Mouse (Mus musculus): ENCODE results near the gene Oscar.

Oscar gene

DNA sequence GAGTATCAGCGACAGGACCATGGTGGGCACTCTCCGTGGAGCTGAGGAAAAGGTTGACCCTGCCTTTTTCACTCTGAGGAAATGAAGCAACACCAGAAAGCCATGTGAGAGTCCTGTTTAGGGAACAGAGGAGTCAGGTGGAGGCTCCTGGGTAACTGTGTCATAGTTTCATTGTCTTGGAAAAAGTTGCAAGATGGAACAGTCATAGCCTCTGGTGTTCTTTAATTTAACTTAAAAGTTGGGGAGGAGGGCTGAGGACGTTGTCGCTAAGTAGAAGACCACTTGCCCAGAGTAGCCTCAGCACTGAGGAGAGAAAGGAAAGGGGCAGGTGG is at the start of gene Oscar:
Gene Oscar (minus strand): TSS at position 101 of the 332 bp plus-strand sequence.
- DNase-seq = no peak

DNA sequence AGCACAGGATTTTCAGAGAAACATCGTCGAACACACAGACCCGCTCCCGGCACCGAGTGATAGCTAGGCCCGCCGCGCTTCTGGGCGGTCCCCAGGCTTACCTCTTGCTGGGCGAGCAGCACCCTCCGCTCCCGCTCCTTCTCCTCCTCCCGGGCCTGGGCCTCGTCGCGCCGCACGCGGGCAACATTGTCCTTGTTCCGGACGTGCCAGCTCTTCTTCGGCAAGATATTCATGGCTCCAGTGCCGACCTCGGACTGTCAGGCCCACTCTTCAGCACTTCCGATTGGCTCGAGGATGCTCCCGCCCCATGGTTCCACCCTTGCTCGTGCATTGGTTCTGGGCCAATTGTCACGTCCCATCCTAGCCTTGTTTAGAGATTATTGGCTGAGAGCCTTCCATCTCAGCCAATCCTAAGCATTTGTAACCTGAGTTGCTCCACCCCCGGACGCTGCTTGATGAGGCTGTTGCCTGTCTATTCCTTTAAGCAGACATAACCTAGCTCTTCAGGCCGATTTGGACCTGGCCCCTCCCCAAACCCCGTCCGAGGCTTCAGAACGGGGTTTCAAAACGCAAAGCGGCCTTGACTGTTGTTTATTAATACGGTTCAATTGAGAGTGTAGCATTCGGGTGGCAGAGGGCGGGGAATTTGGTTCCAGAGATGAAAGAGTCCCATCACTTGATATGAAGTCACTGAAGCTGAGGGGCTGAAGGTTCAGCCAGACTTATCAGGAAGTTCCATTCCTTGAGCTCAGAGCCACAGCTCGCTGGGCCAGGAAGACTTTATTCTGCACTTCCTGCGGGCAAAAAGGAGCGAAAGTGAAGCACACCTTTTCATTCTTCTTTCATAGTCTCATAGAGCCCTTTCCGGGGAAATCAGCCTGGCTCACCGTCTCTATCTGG is 49.5 kb upstream of the Oscar start, which contains the start of gene Leng1:
Gene Leng1 (minus strand): TSS at position 626 of the 900 bp plus-strand sequence.
- DNase-seq = peak; percentile 92

DNA sequence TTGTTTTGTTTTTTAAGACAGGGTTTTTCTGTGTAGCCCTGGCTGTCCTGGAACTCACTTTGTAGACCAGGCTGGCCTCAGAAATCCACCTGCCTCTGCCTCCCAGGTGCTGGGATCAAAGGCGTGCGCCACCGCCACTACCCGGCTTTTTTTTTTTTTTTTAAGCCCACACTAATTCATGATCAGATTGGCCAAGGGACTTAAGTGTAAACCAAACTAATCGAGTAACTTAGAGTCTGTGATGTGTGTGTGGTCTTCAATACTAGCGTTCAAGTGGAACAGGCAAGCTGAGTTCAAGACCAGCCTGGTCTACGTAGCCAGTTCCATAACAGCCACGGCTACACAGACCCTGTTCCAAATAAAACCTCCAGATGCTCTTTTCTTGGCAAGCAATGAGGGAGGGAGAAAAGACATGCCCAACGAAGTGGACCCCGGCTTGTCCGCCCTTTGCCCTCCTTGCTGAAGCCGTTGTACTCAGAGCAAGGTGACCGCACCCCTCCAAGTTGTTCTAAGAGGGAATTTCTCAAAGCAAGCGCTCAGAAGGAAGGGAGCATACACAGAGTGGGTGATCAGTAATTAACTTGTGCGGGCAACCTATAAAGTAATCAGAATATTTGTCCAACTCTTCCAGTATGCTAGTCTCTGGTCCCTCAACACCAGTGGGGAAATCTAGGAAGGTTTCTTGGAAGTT is 48.7 kb upstream of the Oscar start:
- no peak for DNase-seq

DNA sequence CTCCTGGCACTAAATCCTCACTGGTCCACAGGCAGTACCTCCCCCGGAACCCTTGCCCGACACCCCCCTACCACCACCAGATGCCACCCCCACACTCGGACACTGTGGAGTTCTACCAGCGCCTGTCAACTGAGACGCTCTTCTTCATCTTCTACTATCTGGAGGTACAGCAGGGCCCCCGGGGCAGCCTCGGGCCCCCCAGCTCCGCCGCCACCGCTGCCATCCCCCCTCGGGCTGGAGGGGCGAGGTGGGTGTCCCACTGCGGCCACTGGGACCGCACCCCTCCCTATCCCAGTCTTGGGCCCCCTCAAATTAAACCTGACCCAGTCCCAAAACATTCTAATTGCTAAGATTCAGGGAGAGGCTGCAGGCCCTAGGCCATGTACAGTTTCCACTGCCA is 42.6 kb upstream of the Oscar start:
- DNase-seq = no peak

DNA sequence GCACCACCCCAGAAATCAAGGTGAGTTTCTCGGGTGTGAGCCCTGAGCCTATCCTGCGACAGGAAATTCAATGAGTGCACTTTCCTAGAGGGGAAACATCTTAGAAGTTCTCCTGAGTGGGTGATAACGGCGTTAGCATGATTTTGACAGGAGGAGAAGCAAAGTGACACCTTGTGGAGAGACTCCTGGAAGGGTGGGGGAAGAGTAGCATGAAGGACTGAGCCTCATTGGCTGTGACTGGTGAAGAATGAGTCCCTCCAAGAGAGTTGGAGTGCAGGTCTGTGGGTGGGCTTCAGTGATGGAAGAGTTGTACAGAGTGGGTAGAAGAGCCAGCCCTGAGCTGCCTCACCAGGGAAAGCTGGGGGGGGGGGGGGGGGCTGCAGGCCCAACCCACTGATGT is 41.0 kb upstream of the Oscar start:
- DNase-seq = no peak

DNA sequence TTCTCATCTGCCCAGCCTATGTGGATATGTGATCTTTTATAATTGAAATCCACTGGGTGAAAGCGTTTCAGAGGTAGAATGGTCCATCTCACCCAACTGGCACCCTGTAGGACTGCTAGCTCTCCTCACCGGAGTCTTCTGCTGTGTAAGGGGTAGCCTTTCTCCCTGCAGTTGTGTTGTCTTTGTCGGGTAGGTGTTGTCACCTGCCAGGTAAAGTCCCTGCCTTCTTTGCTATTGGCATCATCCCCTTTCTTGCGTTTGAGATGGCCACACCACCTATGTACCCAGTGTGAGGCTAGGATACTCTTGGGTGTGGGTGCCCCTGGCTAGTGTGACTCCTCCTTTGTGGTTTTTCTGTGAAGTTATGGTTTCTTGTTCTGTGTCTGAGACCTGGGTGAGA is 30.7 kb upstream of the Oscar start:
- DNase-seq = no peak

DNA sequence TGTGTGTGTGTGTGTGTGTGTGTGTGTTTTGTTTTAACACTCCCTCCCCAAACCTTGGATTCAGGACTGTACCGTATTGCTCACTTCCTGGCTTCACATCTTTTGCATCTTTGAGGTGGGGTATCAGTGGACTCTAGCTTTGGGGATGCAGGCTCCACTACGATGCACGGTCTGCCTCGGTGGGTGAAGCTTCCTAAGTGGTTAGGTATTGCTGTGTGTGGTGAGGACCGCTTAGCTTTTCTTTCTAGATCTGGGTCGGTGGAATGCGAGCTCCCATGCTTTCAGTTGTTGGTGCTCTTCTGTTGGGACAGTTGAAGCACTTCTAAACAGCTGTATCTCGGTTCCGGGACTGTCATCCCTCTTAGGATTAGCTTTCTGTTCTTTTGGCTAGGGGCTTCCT is 30.2 kb upstream of the Oscar start:
- DNase-seq = no peak

DNA sequence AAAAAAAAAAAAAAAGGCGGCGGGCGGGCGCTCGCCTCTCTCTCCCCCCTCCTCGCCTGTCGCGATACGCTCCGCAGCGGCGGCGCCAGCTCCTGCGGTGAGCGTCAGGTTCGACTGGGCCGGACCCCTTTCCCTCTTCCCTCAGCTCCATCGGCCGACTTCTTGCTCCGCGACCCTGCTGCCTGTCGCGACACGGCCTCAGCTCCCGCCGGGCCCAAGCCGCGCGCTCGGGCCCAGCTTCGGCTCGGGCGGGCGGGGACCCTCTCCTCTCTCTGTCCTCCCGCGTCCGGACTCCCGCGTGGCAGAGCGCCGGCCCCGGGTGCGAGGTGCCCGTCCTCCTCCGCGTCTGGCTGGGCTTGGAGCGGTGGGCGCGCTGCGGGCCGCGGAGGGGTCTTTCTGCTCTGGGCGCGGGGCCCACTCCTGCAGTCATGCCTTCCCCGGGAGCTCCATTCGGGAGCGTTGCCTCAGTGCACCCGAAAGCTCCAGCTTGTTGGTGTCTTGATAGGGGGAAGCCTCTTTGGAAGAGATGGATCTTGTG is 29.6 kb upstream of the Oscar start:
- no peak for DNase-seq

DNA sequence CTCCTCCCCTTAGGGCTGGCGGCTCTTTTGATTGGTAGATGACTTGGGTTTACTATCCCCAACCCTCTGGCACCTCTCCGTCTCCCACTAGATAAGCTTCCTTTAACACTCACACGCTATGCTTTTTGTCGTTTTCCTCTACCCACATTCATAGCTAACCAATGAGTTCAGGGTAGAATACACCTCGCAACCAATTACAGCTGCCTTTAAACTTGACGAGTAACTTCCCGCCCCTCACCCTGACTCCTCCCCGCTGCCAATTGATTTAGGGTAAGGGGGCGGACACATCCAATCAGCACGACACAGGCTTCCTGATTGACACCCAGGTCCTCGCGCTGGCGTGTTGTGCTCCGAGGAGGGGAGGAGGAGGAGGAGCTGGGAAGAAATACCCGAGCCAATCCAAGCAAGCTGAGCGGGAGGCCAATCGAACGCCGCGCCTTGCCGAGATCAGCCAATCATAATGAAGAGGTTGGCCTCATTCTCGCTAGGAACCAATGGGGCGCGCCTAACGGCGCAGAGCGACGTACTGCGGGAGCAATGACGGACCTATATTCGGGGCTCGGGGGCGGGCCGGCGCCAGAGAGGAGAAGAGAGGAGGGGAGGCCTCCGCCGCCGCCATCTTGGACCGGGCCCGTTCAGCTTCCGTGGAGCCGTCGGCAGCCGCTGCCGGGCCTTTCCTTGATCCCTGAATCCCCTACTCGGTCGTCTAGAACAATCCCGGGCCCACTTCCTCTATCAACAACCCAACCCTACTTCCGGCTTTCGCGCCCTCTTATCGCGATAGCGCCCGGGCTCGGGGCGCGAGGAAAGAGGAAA is 28.9 kb upstream of the Oscar start, which contains the start of gene Cnot3:
Gene Cnot3 (plus strand): TSS at position 597 of the 816 bp plus-strand sequence.
- peak; percentile 96 for DNase-seq

DNA sequence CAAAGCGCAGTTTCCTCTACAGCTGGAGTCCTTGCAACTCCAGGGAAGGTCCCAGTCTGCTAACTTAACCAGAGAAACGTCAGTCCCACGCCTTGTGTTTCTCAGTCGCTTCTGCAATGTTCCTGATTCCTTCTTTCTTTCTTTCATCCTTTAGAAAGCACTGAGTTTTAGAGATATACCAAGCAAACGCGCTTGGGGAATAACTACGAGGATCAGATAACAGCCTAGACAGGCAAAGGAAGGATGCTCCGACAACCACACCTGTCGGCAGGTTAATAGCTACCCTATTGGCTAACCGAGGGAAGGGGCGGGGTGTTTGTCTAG is 28.4 kb upstream of the Oscar start:
- no peak for DNase-seq

DNA sequence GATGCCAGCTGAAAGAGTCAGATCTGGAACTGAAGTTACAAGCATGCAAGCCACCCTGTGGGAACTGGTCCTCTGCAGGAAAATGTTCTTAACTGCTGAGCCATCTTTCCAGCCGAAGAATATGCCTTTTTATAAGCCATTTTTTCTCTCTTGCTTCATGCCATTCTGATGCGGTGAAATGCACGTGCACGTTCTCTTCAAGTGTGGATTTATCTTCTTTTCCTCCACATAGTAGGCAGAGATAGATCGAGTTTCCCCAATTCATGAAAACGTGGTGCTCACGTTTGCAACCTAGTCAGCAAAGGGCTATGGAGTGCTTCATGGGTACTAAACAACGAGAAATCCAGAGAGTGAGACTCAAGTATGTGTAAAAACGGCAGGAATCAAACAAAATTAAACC is 27.9 kb upstream of the Oscar start:
- no peak for DNase-seq

DNA sequence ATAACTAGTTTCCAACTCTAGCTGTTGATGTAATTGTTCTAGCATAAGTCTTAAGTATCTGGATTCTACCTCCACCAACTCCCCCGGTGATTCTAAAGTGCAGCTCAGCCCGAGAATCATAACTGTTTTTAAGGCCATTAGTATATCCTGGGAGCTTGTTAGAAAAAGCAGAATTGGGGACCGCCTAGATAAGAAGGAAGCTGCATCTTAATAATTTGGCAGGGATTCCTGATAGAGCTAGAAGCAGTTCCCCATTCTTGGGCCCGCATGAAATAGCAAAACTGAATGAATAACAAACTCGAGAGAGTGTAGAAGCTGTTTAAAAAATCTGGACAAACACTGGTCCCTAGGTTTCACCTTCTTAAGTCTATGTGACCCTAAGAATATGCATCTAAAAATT is 27.5 kb upstream of the Oscar start:
- DNase-seq = no peak

DNA sequence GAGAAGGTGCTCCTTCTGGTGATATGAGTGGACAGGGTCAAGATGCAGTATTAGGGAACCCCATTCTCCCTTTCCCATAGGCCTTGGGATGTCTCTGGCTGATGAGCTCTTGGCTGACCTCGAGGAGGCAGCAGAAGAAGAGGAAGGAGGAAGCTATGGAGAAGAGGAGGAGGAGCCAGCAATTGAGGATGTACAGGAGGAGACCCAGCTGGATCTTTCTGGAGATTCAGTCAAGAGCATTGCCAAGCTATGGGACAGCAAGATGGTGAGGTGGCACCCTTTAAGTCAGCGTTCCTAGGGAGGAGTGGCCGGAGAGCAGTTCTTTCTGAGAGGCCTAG is 14.5 kb upstream of the Oscar start:
- DNase-seq = no peak

DNA sequence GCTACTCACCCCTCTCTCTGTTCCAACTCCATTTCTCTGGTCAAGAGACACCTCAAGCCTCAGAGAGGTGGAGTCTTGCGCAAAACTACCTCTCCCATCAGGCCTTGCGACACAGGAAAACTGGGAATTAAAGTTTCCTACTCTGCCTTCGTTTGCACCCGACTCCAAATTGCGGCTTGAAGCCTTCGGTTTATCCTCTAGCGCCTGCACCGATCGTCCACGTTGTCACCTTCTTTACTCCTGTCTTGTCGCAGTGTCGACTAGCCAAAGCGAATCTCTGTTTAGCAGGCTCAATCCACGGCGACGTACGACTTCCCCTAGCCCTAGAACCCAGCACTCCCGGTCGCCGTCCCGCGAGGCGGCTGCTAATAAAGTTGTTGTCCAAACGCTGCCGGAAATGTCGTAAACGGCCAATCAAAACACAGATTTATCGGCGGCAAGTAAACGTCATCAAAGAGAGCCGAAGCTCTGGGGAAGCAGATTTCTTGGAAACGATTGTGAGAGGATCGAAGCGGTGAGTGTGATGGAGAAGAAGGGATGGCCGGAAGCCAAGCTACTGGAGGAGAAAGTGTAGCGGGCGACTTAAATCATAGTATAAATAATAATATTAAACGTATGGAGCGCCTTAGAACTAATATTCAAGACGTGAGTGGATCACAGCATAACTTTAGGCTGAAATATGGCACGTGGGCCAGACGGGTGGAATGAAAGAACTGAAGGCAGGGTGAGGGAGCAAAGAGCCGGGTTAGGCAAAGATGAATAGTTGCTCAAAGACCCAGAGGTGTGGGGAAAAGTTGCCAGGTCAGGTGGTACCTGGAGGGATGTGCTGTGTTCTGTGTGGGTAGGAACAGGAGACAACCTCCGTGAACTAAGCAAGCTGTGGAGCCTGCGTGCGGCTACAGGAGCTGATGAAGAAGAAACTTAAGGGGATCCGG is 13.9 kb upstream of the Oscar start, which contains the start of the genes Tfpt and Prpf31:
Gene Tfpt (minus strand): TSS at position 387 of the 935 bp plus-strand sequence.
Gene Prpf31 (plus strand): TSS at position 443 of the 935 bp plus-strand sequence.
- peak; percentile 81 for DNase-seq

DNA sequence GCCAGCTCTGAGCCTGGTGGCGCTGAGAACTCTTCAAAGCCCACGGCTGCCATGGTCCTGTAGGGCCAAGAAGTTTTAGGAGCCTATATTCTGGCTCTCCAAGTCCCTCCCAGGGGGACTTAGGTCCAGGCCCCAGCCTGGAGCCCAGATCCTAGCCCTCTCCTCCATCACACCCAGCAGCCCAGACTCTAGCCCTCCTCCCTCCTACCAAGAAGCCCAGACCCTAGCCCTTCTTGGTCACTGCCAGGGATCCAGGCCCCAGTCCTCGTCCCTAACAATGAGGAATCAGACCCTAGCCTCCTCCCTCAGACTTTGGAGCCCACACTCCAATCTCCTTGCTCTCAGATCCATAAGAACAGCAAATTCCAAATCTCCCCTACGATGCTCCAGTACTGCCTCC is 13.1 kb upstream of the Oscar start:
- DNase-seq = no peak

DNA sequence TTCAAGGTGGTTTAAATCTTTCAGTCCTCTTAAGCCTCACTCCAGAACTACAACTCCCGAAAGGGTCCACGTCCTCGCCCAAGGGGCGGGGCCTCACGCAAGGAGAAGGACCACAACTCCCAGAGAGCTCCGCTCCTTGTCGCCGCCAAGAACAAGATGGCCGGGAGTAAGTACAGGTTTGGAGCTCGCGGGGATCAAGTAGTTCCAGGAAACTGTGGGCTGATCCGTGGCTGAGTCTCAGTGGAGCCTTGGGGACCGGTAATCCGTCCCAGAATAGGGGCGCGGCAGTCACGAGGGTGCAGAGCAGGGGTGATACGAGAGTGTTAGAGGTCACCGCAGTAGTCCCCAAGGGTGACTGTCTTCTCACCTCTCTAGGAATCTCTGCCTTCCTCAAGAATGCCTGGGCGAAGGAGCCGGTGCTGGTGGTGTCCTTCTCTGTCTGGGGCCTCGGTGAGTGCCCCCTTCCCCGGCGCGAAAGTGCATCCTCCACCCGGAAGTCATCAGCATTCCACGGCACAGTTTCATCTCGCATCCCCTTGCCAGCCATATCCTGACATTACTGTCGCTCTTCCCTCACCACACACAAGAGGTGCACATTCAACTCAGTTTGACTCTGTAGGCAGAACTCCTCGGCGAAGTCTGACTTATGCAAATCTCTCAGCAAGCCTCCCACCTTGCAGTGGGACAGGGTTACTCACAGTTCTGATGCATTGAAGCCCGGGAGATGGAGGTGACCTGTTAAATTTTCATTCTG is 1.5 kb upstream of the Oscar start, which contains the start of gene Ndufa3:
Gene Ndufa3 (plus strand): TSS at position 132 of the 754 bp plus-strand sequence.
- peak; percentile 85 for DNase-seq

DNA sequence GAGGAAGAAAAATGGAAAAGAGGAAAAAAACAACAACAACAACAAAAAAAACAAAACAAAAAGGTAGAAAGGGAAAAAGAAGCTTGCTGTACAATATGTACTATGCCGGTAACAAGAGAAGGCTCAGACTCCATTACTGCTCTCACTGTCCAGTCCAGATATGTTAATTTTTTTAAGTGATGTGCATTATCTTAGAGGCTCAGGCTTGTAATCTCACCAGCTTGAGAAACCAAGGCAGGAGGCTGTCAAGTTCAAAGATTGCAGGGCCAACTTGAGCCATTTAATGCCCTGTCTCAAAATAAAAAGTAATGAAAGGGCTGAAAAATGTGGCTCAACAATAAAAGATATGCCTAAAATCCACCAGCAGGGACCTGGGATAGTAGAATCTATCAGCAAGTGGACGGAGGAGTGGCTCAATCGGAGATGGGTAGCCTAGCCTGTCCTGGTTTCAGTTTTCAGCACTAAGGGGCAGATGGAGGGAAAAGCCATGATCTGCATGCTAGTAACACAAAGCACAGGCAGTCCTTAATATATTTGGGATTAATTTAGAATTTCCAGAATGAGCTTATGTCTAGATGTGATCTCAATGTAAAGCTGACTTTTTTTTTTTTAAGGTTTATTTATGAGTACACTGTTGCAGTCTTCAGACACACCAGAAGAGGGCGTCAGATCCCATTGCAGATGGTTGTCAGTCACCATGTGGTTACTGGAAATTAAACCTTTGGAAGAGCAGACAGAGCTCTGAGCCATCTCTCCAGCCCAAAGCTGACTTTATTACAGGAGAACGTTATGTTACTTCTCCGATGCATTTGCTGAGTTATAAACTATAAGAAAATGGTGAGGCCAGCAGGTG is 658 bp upstream of the Oscar start:
- peak; percentile 54 for DNase-seq

DNA sequence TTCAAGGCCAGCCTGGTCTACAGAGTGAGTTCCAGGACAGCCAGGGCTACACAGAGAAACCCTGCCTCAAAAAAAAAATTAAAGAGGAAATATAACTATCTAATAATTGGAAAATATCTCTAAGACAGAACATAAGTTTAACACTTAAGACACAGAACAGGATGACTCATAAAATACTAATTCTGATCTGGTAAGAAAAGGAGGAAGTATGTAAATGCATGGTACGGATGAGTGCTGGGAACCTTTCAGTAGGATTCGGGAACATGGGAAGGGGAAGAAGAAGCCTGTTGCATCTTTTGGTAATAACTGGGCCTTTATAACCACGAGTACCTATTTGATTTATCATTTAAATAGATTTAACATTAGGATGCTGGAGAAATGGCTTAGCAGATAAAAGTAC is 1.9 kb downstream of the Oscar start:
- DNase-seq = no peak

DNA sequence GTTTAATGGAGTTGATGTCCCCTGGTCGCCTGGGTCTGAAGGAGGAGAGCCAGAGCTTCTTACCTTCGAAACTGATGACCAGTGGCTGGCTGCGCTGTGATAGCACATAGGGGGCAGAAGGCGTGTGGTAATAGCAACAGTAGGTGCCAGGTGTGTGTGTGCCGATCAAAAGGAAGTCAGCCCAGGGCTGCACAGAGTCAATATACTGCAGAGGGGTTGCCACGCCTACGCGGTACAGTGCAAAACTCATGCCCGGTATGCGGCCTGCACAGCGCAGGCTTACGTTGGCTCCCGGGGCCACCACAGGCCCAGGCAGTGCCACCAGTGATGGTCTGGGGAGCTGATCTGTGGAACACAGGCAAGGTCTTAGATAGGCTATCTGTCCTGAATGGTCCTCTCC is 5.0 kb downstream of the Oscar start:
- DNase-seq = no peak

DNA sequence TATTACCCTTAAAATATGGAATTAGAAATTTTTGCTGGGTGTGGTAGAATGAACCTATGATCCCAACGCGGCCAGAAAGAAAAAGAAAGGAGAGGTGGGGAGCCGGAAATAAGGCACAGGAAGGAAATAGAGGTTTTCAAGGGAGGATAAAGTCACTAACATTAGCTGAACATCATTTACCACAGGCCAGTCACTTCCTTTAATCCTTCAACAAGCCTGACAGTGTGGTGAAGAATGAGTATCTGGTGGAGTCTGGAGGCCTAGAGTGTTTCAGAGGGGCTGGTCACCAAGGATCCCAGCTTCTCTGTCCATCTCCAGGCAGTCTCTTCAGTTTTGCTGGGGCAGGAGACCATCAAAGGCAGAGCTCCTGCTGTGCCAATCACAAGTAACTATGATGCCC is 5.5 kb downstream of the Oscar start:
- no peak for DNase-seq
